Mouse (Mus musculus) CH12.LX (cell line): ENCODE results near the gene Rab6a. TPM values are rescaled to one million over a fixed set of nuclear protein-coding genes. Genes with fewer than 3 reads are reported as not detected.

ENCODE experiments used
- DNase-seq: peaks from one replicate; pipeline ENCODE4 v3.0.0-alpha.2; 2013; ENCODE audit errors: extremely low read depth
- H3K27ac ChIP-seq: 2 replicates; pipeline ENCODE4 v1.5.1; 2012; ENCODE audit warnings: low read depth, mild to moderate bottlenecking, control low read depth, moderate library complexity; ENCODE audit not compliant: insufficient read depth
- H3K27me3 ChIP-seq: replicated peaks from 2 replicates; pipeline ENCODE3; 2012; ENCODE audit warnings: inconsistent platforms
- H3K36me3 ChIP-seq, 2 experiments: replicated peaks in 1 of 2; 2 replicates each; pipeline versions ENCODE3 to v1.6.1; 2012; ENCODE audit warnings: inconsistent platforms in 1 of 2, low read length in 1 of 2, mild to moderate bottlenecking in 1 of 2, mixed read lengths in 1 of 2, moderate library complexity in 1 of 2; ENCODE audit not compliant: control insufficient read depth in 1 of 2, insufficient read depth in 1 of 2
- H3K4me1 ChIP-seq, 2 experiments: 2 replicates each; pipeline ENCODE4 v1.6.1; 2012; ENCODE audit warnings: inconsistent platforms in 1 of 2, moderate library complexity in 1 of 2; ENCODE audit not compliant: insufficient read depth in 2 of 2, control insufficient read depth in 1 of 2
- H3K4me2 ChIP-seq: 2 replicates; pipeline ENCODE4 v1.6.1; 2012; ENCODE audit warnings: low read depth, mild to moderate bottlenecking, control low read depth; ENCODE audit not compliant: poor library complexity, insufficient read depth, severe bottlenecking
- H3K4me3 ChIP-seq, 3 experiments: fragments of 150-350 bp in 1 of 3; sonication (generic) in 1 of 3; replicated peaks in 1 of 3; 2 replicates each; pipeline versions ENCODE3 to v1.5.1; 2011 to 2012; ENCODE audit warnings: low read depth in 2 of 3, low read length in 2 of 3, mild to moderate bottlenecking in 2 of 3, moderate library complexity in 2 of 3, control low read depth in 1 of 3, improper control_type of control experiment in 1 of 3, inconsistent platforms in 1 of 3, mixed read lengths in 1 of 3; ENCODE audit not compliant: poor library complexity in 1 of 3
- H3K79me2 ChIP-seq: replicated peaks from 2 replicates; pipeline ENCODE4 v1.6.1; 2012; ENCODE audit warnings: mild to moderate bottlenecking, moderate library complexity; ENCODE audit not compliant: control insufficient read depth, poor library complexity, insufficient read depth, severe bottlenecking; ENCODE audit errors: extremely low read depth
- H3K9ac ChIP-seq: 2 replicates; pipeline ENCODE4 v1.6.1; 2012; ENCODE audit warnings: low read depth, mild to moderate bottlenecking, control low read depth, moderate library complexity; ENCODE audit not compliant: insufficient read depth
- H3K9me3 ChIP-seq: replicated peaks from 2 replicates; pipeline ENCODE3; 2012; ENCODE audit warnings: low read length, inconsistent platforms, mixed read lengths
- BHLHE40 ChIP-seq: IDR thresholded peaks from 2 replicates; pipeline ENCODE4 v1.6.1; 2011; ENCODE audit warnings: mild to moderate bottlenecking, low read depth, low read length, improper control_type of control experiment
- CTCF ChIP-seq, 2 experiments: IDR thresholded peaks in 1 of 2; conservative IDR thresholded peaks in 1 of 2; 2 replicates each; pipeline ENCODE4 v1.5.1; 2011 to 2012; ENCODE audit warnings: low read depth in 2 of 2, low read length in 2 of 2, improper control_type of control experiment in 1 of 2, inconsistent platforms in 1 of 2, mild to moderate bottlenecking in 1 of 2, moderate library complexity in 1 of 2
- E2F4 ChIP-seq: IDR thresholded peaks from 2 replicates; pipeline ENCODE4 v1.6.1; 2011; ENCODE audit warnings: low read depth, low read length, improper control_type of control experiment; ENCODE audit not compliant: insufficient replicate concordance
- ELF1 ChIP-seq: IDR thresholded peaks from 2 replicates; pipeline ENCODE4 v1.6.1; 2014; ENCODE audit warnings: low read depth, mild to moderate bottlenecking, inconsistent platforms, low read length, improper control_type of control experiment
- ETS1 ChIP-seq: conservative IDR thresholded peaks from 2 replicates; pipeline ENCODE4 v1.6.1; 2012; ENCODE audit warnings: low read depth, mild to moderate bottlenecking, inconsistent platforms, low read length, improper control_type of control experiment, moderate library complexity
- JUND ChIP-seq: conservative IDR thresholded peaks from 2 replicates; pipeline ENCODE4 v1.6.1; 2011; ENCODE audit warnings: low read depth, low read length, improper control_type of control experiment
- KAT2A ChIP-seq: IDR thresholded peaks from 2 replicates; pipeline ENCODE4 v1.6.1; 2012; ENCODE audit warnings: low read length, improper control_type of control experiment, inconsistent platforms; ENCODE audit not compliant: insufficient replicate concordance
- MAFK ChIP-seq: IDR thresholded peaks from 2 replicates; pipeline ENCODE4 v1.6.1; 2011; ENCODE audit warnings: low read length, improper control_type of control experiment; ENCODE audit not compliant: insufficient replicate concordance
- MAX ChIP-seq: IDR thresholded peaks from 2 replicates; pipeline ENCODE4 v1.6.1; 2011; ENCODE audit warnings: low read length, improper control_type of control experiment
- MAZ ChIP-seq: IDR thresholded peaks from 2 replicates; pipeline ENCODE4 v1.6.1; 2012; ENCODE audit warnings: low read depth, mild to moderate bottlenecking, inconsistent platforms, low read length, improper control_type of control experiment, moderate library complexity
- MYC ChIP-seq: IDR thresholded peaks from 2 replicates; pipeline ENCODE4 v1.6.1; 2011; ENCODE audit warnings: low read depth, mild to moderate bottlenecking, improper control_type of control experiment, low read length
- NELFE ChIP-seq: IDR thresholded peaks from 2 replicates; pipeline ENCODE4 v1.6.1; 2011; ENCODE audit warnings: low read depth, low read length, improper control_type of control experiment
- NRF1 ChIP-seq: IDR thresholded peaks from 2 replicates; pipeline ENCODE4 v1.6.1; 2014; ENCODE audit warnings: low read depth, mild to moderate bottlenecking, inconsistent platforms, low read length, improper control_type of control experiment, moderate library complexity
- PAX5 ChIP-seq: IDR thresholded peaks from 2 replicates; pipeline ENCODE4 v1.6.1; 2012; ENCODE audit warnings: low read length, inconsistent platforms, mixed read lengths
- POLR2A ChIP-seq: IDR thresholded peaks from 2 replicates; pipeline ENCODE4 v1.6.1; 2011; ENCODE audit warnings: low read depth, mild to moderate bottlenecking, improper control_type of control experiment, low read length
- POLR2AphosphoS2 ChIP-seq: IDR thresholded peaks from 2 replicates; pipeline ENCODE4 v1.6.1; 2011; ENCODE audit warnings: low read depth, low read length, improper control_type of control experiment
- SIN3A ChIP-seq: IDR thresholded peaks from 2 replicates; pipeline ENCODE4 v1.6.1; 2012; ENCODE audit warnings: low read length, improper control_type of control experiment, inconsistent platforms
- TCF12 ChIP-seq: IDR thresholded peaks from 2 replicates; pipeline ENCODE4 v1.6.1; 2014; ENCODE audit warnings: low read depth, mild to moderate bottlenecking, inconsistent platforms, low read length, improper control_type of control experiment
- ZKSCAN1 ChIP-seq: IDR thresholded peaks from 2 replicates; pipeline ENCODE4 v1.6.1; 2012; ENCODE audit warnings: low read depth, inconsistent platforms, low read length, improper control_type of control experiment, borderline replicate concordance
- dilution Hi-C: fragments of 300-500 bp; cut with MboI; formaldehyde crosslinking; loops from 2 replicates; pipeline ENCODE4 v1.14.3; 2020; ENCODE audit warnings: low sequenced_read_pairs; ENCODE audit not compliant: extremely low pct_unique_long_range_greater_than_20kb, extremely low pct_ligation_motif_present
- in situ Hi-C: fragments of 300-500 bp; cut with MboI; formaldehyde crosslinking; loops from 3 replicates; pipeline ENCODE4 v1.14.3; 2019; ENCODE audit warnings: low sequenced_read_pairs, low pct_ligation_motif_present, low pct_unique_long_range_greater_than_20kb, mixed read lengths
- polyA plus RNA-seq: library from polyadenylated mRNA; unstranded; fragments of >175 nt; gene quantifications from 2 replicates; pipeline ENCODE4 v1.2.1, GENCODE M21; 2012; ENCODE audit warnings: low read depth; ENCODE audit not compliant: insufficient read length
- total RNA-seq, 2 experiments: library from RNA; depleted of rRNA; stranded (reverse); fragments of 300-350 nt in 1 of 2; fragments of >200 nt in 1 of 2; gene quantifications; 2 replicates each; pipeline ENCODE4 v1.2.3; 2012 to 2014

Rab6a gene
- total and polyA plus RNA-seq, 3 experiments = 11.1 to 30.7 (median 30.7) TPM

DNA sequence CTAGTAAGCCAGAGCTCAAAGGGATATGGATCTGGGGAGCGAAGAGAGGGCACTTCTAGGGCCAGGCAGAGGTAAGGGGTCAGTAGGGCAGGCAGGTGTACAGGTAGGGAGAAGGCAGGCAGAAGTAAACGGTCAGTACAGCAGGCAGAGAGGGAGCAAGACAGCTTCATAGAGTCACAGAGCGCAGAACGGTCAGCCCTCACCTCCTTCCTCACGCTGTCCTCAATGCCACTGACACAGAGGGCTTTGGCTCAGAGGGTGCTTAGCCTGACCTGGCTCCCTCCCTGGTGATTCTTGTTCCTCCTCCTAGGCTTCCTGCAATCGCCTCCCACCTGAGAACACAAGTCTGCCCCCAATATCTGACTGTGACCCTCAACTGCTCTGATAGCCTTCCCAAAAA, 43.2 kb downstream of the Rab6a start:
- TF ChIP-seq MAZ = no peak
- no peak for TF ChIP-seq TCF12
- TF ChIP-seq ELF1 = no peak
- no peak for TF ChIP-seq JUND
- no peak for TF ChIP-seq POLR2AphosphoS2
- no peak for TF ChIP-seq MYC
- no peak for TF ChIP-seq CTCF (conservative IDR thresholded peaks at IDR 0.05 in 1 of 2, IDR thresholded peaks at IDR 0.05 in 1 of 2; ENCODE audit: low read depth in 2 of 2, low read length in 2 of 2)
- dilution Hi-C loops (no loop called here), in situ Hi-C loops (loop anchor here (5.0 kb wide), 1 partner anchor 113 kb away; the partner anchor contains the start of gene Coa4)
- Histone ChIP-seq H3K36me3 (peaks cover 0 to 15% of the 10 kb centered on the region in 2 experiments), H3K9me3 (no peaks in the 10 kb centered on the region), H3K27me3 (no peaks in the 10 kb centered on the region), H3K9ac (no peak overlapping the region), H3K4me3 (no peak overlapping the region), H3K27ac (no peak overlapping the region), H3K4me1 (peaks cover 0 to 10% of the 10 kb centered on the region in 2 experiments; a peak in 1 of 4 replicates), H3K4me2 (no peak overlapping the region), H3K79me2 (no peaks in the 10 kb centered on the region)
- DNase-seq = no peak

DNA sequence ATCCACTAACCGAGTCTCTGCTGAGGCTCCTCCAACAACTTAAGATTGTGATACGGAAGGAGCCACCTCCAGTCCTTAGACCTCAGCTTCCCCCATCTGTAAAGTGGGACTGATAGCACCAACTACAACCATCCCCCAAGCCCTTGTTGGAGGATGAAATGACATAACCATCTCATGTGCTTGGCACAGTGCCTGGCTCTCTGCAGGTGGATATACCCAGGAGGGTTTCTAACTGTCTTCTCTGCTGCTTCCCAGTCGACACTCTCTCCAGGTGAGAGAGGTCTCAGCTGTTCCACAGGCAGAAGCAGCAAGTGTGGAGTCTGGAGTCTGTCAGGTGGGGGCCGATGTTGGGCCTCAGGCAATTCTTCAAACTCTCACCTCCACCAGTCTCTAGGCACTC, 43.8 kb downstream of the Rab6a start:
- DNase-seq = no peak
- TF ChIP-seq MAX = no peak
- TF ChIP-seq SIN3A = no peak
- TF ChIP-seq E2F4 = no peak
- TF ChIP-seq NELFE = no peak
- no peak for TF ChIP-seq ZKSCAN1
- TF ChIP-seq POLR2AphosphoS2 = no peak
- TF ChIP-seq POLR2A = no peak
- no peak for TF ChIP-seq MYC
- TF ChIP-seq KAT2A = no peak
- no peak for TF ChIP-seq BHLHE40
- TF ChIP-seq ETS1 = no peak
- TF ChIP-seq PAX5 = no peak
- TF ChIP-seq NRF1 = no peak
- no peak for TF ChIP-seq MAFK

More for the DNA sequence above, 43.8 kb downstream of the Rab6a start:
- Histone ChIP-seq H3K9ac (no peak overlapping the region), H3K27ac (no peak overlapping the region), H3K36me3 (peaks cover 0 to 14% of the 10 kb centered on the region in 2 experiments), H3K27me3 (no peaks in the 10 kb centered on the region), H3K79me2 (no peaks in the 10 kb centered on the region), H3K4me1 (peaks cover 0 to 8% of the 10 kb centered on the region in 2 experiments; a peak in 1 of 4 replicates), H3K4me3 (no peak overlapping the region), H3K4me2 (no peak overlapping the region), H3K9me3 (no peaks in the 10 kb centered on the region)
- dilution Hi-C loops = no loop called here
- in situ Hi-C loops = loop anchor here (5.0 kb wide), 1 partner anchor 114 kb away; the partner anchor contains the start of gene Coa4
